13 mouse cellular contexts compared by ENCODE assay signal in genomic region chr14:119109776-119110218, GRCm38 (mm10). TPM values are rescaled to one million over a fixed set of nuclear protein-coding genes. Genes with fewer than 3 reads are reported as not detected.
A peak's percentile ranks its signal among the peaks of the same experiment; 100 is the strongest.
DNase-seq lines count a peak whose midpoint lies in the region; ATAC-seq lines count a peak whose summit lies in the region.
"Had no signal": no experiment of that assay in that cellular context is flagged by ENCODE, and none has a peak within 500 bp of the region (broad histone marks: within the 10 kb centered on the region; RNA-seq: fewer than 3 reads in every experiment).

No protein-coding gene starts in this region.

- DNase-seq in hindbrain, embryonic 10.5 days (ENCODE audit: low spot score), result no peak
- no peak for DNase-seq in lung, postnatal 36 days
- DNase-seq in NIH3T3 (ENCODE audit: low read depth), result peak; percentile 5
- peak; percentile 18 to 31 for DNase-seq in cerebellum, postnatal 4 days (ENCODE audit: low spot score in 2 of 2)
- no peak for DNase-seq in urinary bladder, postnatal 14 days (ENCODE audit: low spot score)
- DNase-seq: heart, postnatal 10 days; kidney, adult 9 months; liver, embryonic 13.5 days had no signal

- no peaks in the 10 kb centered on the region for H3K4me1 ChIP-seq in hindbrain, embryonic 12.5 days
- H3K4me1 ChIP-seq in hindbrain, embryonic 10.5 days (replicated peaks), result no peaks in the 10 kb centered on the region
- H3K4me1 ChIP-seq in lung, embryonic 16.5 days (replicated peaks; ENCODE audit: control insufficient read depth, insufficient read depth, low read length), result no peaks in the 10 kb centered on the region
- H3K4me1 ChIP-seq: embryonic facial prominence, embryonic 10.5 days; liver, embryonic 13.5 days had no signal

- H3K27me3 ChIP-seq in hindbrain, embryonic 12.5 days, result no peaks in the 10 kb centered on the region
- no peaks in the 10 kb centered on the region for H3K27me3 ChIP-seq in hindbrain, embryonic 10.5 days (ENCODE audit: insufficient read depth, poor library complexity, severe bottlenecking)
- H3K27me3 ChIP-seq in lung, embryonic 16.5 days (ENCODE audit: control insufficient read depth, insufficient read depth, low read depth, low read length), result no peaks in the 10 kb centered on the region
- H3K27me3 ChIP-seq: liver, embryonic 13.5 days had no signal

- H3K4me2 ChIP-seq in hindbrain, embryonic 12.5 days (replicated peaks), result no peak overlapping the region
- no peak overlapping the region for H3K4me2 ChIP-seq in lung, embryonic 16.5 days (ENCODE audit: low read depth, low read length)
- H3K4me2 ChIP-seq: liver, embryonic 13.5 days had no signal

- no peak overlapping the region for H3K4me3 ChIP-seq in hindbrain, embryonic 12.5 days
- H3K4me3 ChIP-seq in hindbrain, embryonic 10.5 days, result no peak overlapping the region
- no peak overlapping the region for H3K4me3 ChIP-seq in lung, embryonic 16.5 days (ENCODE audit: low read length)
- H3K4me3 ChIP-seq: embryonic facial prominence, embryonic 10.5 days; liver, embryonic 13.5 days had no signal

- peak; percentile 46; the same call in 1 of the 2 replicates for ATAC-seq in hindbrain, embryonic 12.5 days (ENCODE audit: low FRiP score)
- ATAC-seq in lung, embryonic 16.5 days (ENCODE audit: low read depth), result peak; percentile 90
- ATAC-seq: forebrain, embryonic 16.5 days had no signal

- no peak overlapping the region for H3K9ac ChIP-seq in hindbrain, embryonic 12.5 days
- H3K9ac ChIP-seq in lung, embryonic 16.5 days (ENCODE audit: low read length), result no peak overlapping the region
- H3K9ac ChIP-seq: liver, embryonic 13.5 days had no signal

- no peaks in the 10 kb centered on the region for H3K9me3 ChIP-seq in hindbrain, embryonic 12.5 days (replicated peaks)
- no peaks in the 10 kb centered on the region for H3K9me3 ChIP-seq in hindbrain, embryonic 10.5 days
- no peaks in the 10 kb centered on the region for H3K9me3 ChIP-seq in lung, embryonic 16.5 days (ENCODE audit: control insufficient read depth, low read length)
- H3K9me3 ChIP-seq: embryonic facial prominence, embryonic 10.5 days; liver, embryonic 13.5 days had no signal

- H3K27ac ChIP-seq in hindbrain, embryonic 12.5 days, result no peak overlapping the region
- H3K27ac ChIP-seq in hindbrain, embryonic 10.5 days, result no peak overlapping the region
- no peak overlapping the region for H3K27ac ChIP-seq in lung, embryonic 16.5 days (ENCODE audit: low read length)
- H3K27ac ChIP-seq: embryonic facial prominence, embryonic 10.5 days; liver, embryonic 13.5 days had no signal

- 84% methylated on average over 3 of the region's 3 CpGs for WGBS in hindbrain, embryonic 12.5 days
- WGBS in hindbrain, embryonic 10.5 days, result 82% methylated on average over 3 of the region's 3 CpGs
- WGBS in lung, embryonic 16.5 days, result 55% methylated on average over 3 of the region's 3 CpGs

- no peaks in the 10 kb centered on the region for H3K36me3 ChIP-seq in hindbrain, embryonic 12.5 days
- H3K36me3 ChIP-seq in hindbrain, embryonic 10.5 days, result no peaks in the 10 kb centered on the region
- no peaks in the 10 kb centered on the region for H3K36me3 ChIP-seq in lung, embryonic 16.5 days (ENCODE audit: control insufficient read depth, insufficient read depth, low read length)
- H3K36me3 ChIP-seq: embryonic facial prominence, embryonic 10.5 days; liver, embryonic 13.5 days had no signal

RNA-seq across cellular contexts. Expression of gene Uggt2, which starts 10.6 kb away (rescaled TPM):
- 22.7 and 26.6 TPM in 2 replicates for polyA plus RNA-seq in hindbrain, embryonic 12.5 days (2016; fragmentation: Nextera tagmentation; extraction: Ambion mirVana)
- polyA plus RNA-seq in hindbrain, embryonic 10.5 days (2016; fragmentation: Nextera tagmentation; extraction: Ambion mirVana), result 14.1 and 14.4 TPM in 2 replicates
- polyA plus RNA-seq in lung, embryonic 16.5 days (2015; fragmentation: Nextera tagmentation; extraction: Ambion mirVana), result 15.7 and 16.7 TPM in 2 replicates

RNA-seq across cellular contexts. Expression of gene Hs6st3, which starts 28.3 kb away (rescaled TPM):
- 0.80 and 1.4 TPM in 2 replicates for polyA plus RNA-seq in hindbrain, embryonic 12.5 days (2016; fragmentation: Nextera tagmentation; extraction: Ambion mirVana)
- 0.09 TPM in 1 of 2 replicates, not detected in the other for polyA plus RNA-seq in hindbrain, embryonic 10.5 days (2016; fragmentation: Nextera tagmentation; extraction: Ambion mirVana)
- 0.43 and 0.52 TPM in 2 replicates for polyA plus RNA-seq in lung, embryonic 16.5 days (2015; fragmentation: Nextera tagmentation; extraction: Ambion mirVana)
- polyA plus RNA-seq: embryonic facial prominence, embryonic 10.5 days; liver, embryonic 13.5 days; thymus, postnatal 0 days had no signal

Comparison
In these comparisons a context has a peak if more than half of its experiments do, and no peak if none do; other contexts are left out.
1. DNase-seq: peak in NIH3T3 (single experiment) and cerebellum, postnatal 4 days (2 of 2); none in hindbrain, embryonic 10.5 days (single experiment), lung, postnatal 36 days (single experiment) and urinary bladder, postnatal 14 days (single experiment).